Mouse (Mus musculus) intestine, embryonic 16.5 days (tissue): Measurements from ENCODE around the gene Mctp1. TPM values are rescaled to one million over a fixed set of nuclear protein-coding genes. Genes with fewer than 3 reads are reported as not detected.

Experiments used
- ATAC-seq: fragments of 200-750 bp; cut with Nextera tagmentation; 2 replicates; pipeline ENCODE4 v1.8.0; 2017; ENCODE audit warnings: moderate TSS enrichment, moderate library complexity
- H3K27ac ChIP-seq: fragments of 300-500 bp; sonication (generic); 2 replicates; pipeline ENCODE4 v1.5.1; 2014; ENCODE audit warnings: mild to moderate bottlenecking, low read length
- H3K27me3 ChIP-seq: fragments of 300-500 bp; sonication (generic); replicated peaks from 2 replicates; pipeline ENCODE4 v1.6.1; 2014; ENCODE audit warnings: low read length, control low read depth, mixed read lengths; ENCODE audit not compliant: control insufficient read depth, insufficient read depth
- H3K36me3 ChIP-seq: fragments of 300-500 bp; sonication (generic); 2 replicates; pipeline ENCODE4 v1.6.1; 2014; ENCODE audit warnings: low read length, control low read depth; ENCODE audit not compliant: control insufficient read depth, insufficient read depth
- H3K4me1 ChIP-seq: fragments of 300-500 bp; sonication (generic); 2 replicates; pipeline ENCODE4 v1.6.1; 2014; ENCODE audit warnings: low read length, control low read depth, mixed read lengths; ENCODE audit not compliant: control insufficient read depth, insufficient read depth
- H3K4me2 ChIP-seq: fragments of 300-500 bp; sonication (generic); 2 replicates; pipeline ENCODE4 v1.6.1; 2014; ENCODE audit warnings: low read depth, low read length, control low read depth
- H3K4me3 ChIP-seq: fragments of 300-500 bp; sonication (generic); 2 replicates; pipeline ENCODE4 v1.5.1; 2014; ENCODE audit warnings: mild to moderate bottlenecking, low read length
- H3K9ac ChIP-seq: fragments of 300-500 bp; sonication (generic); 2 replicates; pipeline ENCODE4 v1.6.1; 2014; ENCODE audit warnings: low read depth, low read length
- H3K9me3 ChIP-seq: fragments of 300-500 bp; sonication (generic); 2 replicates; pipeline ENCODE4 v1.6.1; 2016; ENCODE audit warnings: low read length, control low read depth; ENCODE audit not compliant: control insufficient read depth
- WGBS: fragments of 180-500 bp; shearing (Covaris S2); extraction: QIAGEN DNeasy Blood & Tissue Kit; methylation state at CpG from one replicate; pipeline ENCODE4 v1.1.7; 2014; 5-methylcytosine and 5-hydroxymethylcytosine counted together
- polyA plus RNA-seq: library from polyadenylated mRNA; unstranded; fragments of >200 nt; fragmentation: Nextera tagmentation; extraction: Ambion mirVana; gene quantifications from 2 replicates; pipeline ENCODE4 v1.2.1, GENCODE M21; 2015

Gene Mctp1
- polyA plus RNA-seq, 1 experiment from 2014 or later, result 0.33 TPM

DNA sequence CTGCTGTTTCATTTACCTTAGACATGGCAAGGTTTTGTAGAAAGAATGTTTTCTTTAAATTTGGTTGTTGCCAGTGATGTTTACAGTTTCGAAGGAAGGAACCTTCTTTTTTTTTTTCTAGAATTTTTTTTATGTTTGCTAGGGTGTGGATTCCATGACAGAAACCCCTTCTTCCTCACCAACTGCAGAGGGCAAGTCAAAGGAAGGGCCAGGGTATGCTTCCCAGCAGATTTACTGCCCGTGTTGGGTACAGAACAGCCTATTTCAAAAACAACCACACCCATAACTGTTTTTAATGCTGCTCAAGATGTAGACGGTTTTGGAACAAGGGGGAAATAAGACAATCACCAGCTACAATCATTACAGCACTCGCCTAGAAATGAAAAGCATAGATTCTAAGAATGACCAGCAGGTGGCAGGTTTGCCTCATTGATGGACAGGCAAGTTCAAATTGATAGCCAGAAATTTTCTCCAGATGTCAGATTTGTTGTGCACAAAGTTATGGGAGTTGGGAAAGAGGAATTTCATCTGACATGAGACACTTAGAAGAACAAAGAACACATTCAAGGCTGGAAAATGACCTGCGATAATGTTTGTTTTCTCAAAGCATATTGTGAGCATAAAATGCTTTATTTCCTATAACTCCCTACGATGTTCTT is 375.6 kb downstream of the Mctp1 start:
- H3K4me2 ChIP-seq, result no peak overlapping the region
- H3K27ac ChIP-seq, result no peak overlapping the region
- H3K27me3 ChIP-seq, result no peaks in the 10 kb centered on the region
- no peak overlapping the region for H3K9ac ChIP-seq
- H3K4me3 ChIP-seq, result no peak overlapping the region
- H3K9me3 ChIP-seq, result no peaks in the 10 kb centered on the region
- no peak for ATAC-seq
- no peaks in the 10 kb centered on the region for H3K4me1 ChIP-seq
- 31% methylated on average over 6 of the region's 6 CpGs for WGBS
- H3K36me3 ChIP-seq, result no peaks in the 10 kb centered on the region

GRCm38 (mm10) chr13:76799662-76800061 is 415.3 kb downstream of the Mctp1 start:
- H3K36me3 ChIP-seq, result no peaks in the 10 kb centered on the region
- H3K9ac ChIP-seq, result no peak overlapping the region
- 74% methylated on average over 1 of the region's 1 CpGs for WGBS
- no peak overlapping the region for H3K4me3 ChIP-seq
- H3K4me2 ChIP-seq, result no peak overlapping the region
- no peak for ATAC-seq
- no peaks in the 10 kb centered on the region for H3K9me3 ChIP-seq
- H3K27me3 ChIP-seq, result no peaks in the 10 kb centered on the region
- H3K27ac ChIP-seq, result no peak overlapping the region
- no peaks in the 10 kb centered on the region for H3K4me1 ChIP-seq

DNA sequence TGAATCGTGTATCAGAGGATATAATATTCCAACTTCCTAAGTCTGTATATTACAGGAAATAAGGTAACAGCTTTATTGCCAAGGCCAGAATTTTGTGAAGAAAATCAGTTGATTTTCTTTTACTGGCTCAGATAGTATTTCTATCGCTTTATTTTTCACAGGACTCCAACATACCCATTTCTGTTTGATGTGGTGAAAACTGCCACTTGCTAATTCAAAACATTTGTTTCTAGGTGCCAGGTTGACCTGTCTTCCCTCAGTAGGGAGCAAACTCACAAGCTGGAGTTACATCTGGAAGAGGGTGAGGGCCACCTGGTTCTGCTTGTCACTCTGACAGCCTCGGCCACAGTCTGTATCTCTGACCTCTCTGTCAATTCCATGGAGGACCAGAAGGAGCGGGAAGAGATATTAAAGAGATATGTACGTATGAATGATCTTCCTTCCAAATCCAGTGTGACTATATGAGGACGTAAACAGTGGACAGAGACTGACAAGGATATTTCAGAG is 416.8 kb downstream of the Mctp1 start:
- no peaks in the 10 kb centered on the region for H3K36me3 ChIP-seq
- no peak overlapping the region for H3K4me2 ChIP-seq
- H3K4me1 ChIP-seq, result no peaks in the 10 kb centered on the region
- H3K9ac ChIP-seq, result no peak overlapping the region
- H3K4me3 ChIP-seq, result no peak overlapping the region
- H3K27me3 ChIP-seq, result no peaks in the 10 kb centered on the region
- no peak overlapping the region for H3K27ac ChIP-seq
- ATAC-seq, result no peak
- 73% methylated on average over 6 of the region's 6 CpGs for WGBS
- no peaks in the 10 kb centered on the region for H3K9me3 ChIP-seq

DNA sequence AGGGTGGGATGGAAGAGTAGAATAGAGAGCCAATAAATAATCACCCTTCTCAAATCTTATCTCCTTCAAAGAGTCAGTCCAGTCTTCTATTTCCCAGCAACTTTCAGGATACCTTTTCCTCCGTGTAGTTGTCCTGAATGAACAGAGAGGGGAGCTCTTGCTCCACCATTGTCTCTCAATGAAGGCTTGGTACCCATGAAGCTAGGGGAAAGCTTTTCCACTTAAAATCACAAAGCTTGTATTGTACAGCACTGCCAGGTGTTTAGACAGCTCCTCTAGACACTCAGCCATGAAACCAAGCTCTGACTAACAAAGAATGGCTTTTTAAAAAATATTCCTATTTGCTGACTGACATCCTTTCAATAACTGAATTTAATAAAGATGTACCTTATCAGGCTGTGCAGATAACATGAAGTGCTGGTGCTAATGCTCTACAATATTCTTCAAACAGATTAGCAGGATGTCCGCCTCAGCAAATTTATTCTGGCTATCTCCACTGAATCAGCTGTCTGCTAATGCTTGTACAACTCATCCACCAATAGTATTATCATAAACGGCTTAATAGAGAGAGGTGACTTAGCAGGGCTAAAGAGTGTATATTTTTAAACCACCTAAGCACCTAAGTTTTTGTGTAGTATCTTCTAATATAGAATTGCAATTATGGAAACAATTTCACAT is 417.9 kb downstream of the Mctp1 start:
- WGBS, result 34% methylated on average over 3 of the region's 3 CpGs

GRCm38 (mm10) chr13:76802926-76803325 is 418.6 kb downstream of the Mctp1 start:
- H3K9me3 ChIP-seq, result no peaks in the 10 kb centered on the region
- no peak overlapping the region for H3K27ac ChIP-seq
- H3K4me1 ChIP-seq, result no peaks in the 10 kb centered on the region
- no peak overlapping the region for H3K4me2 ChIP-seq
- no peaks in the 10 kb centered on the region for H3K27me3 ChIP-seq
- H3K36me3 ChIP-seq, result no peaks in the 10 kb centered on the region
- H3K9ac ChIP-seq, result no peak overlapping the region
- ATAC-seq, result no peak
- H3K4me3 ChIP-seq, result no peak overlapping the region
- 85% methylated on average over 9 of the region's 9 CpGs for WGBS

More for the DNA sequence above, 417.9 kb downstream of the Mctp1 start:
- Histone ChIP-seq H3K4me3 (no peak overlapping the region), H3K4me1 (no peaks in the 10 kb centered on the region), H3K36me3 (no peaks in the 10 kb centered on the region), H3K27me3 (no peaks in the 10 kb centered on the region), H3K4me2 (no peak overlapping the region), H3K9ac (no peak overlapping the region), H3K9me3 (no peaks in the 10 kb centered on the region), H3K27ac (no peak overlapping the region)
- no peak for ATAC-seq

DNA sequence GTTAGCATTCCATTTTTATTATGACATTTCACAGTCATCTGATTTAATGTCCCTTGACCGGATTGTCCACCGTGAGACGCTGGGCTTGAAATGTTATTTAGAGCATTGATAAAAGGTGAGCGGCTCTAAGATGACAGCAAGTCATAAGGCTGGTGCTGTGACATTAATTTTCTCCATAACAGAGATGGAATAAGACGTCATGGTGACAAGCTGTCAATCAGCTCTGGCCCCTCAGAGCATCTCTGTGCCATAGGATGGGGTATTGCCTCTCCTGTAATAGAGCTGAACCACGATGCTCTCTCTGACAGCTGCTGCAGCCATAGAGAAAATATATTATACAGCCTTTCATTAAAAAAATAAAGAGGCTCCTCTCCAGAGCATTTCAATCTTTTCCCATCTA is 419.5 kb downstream of the Mctp1 start:
- H3K27ac ChIP-seq, result no peak overlapping the region
- 52% methylated on average over 6 of the region's 6 CpGs for WGBS
- no peaks in the 10 kb centered on the region for H3K36me3 ChIP-seq
- no peaks in the 10 kb centered on the region for H3K4me1 ChIP-seq
- no peaks in the 10 kb centered on the region for H3K9me3 ChIP-seq
- ATAC-seq, result no peak
- no peaks in the 10 kb centered on the region for H3K27me3 ChIP-seq
- H3K9ac ChIP-seq, result no peak overlapping the region
- no peak overlapping the region for H3K4me2 ChIP-seq
- H3K4me3 ChIP-seq, result no peak overlapping the region

DNA sequence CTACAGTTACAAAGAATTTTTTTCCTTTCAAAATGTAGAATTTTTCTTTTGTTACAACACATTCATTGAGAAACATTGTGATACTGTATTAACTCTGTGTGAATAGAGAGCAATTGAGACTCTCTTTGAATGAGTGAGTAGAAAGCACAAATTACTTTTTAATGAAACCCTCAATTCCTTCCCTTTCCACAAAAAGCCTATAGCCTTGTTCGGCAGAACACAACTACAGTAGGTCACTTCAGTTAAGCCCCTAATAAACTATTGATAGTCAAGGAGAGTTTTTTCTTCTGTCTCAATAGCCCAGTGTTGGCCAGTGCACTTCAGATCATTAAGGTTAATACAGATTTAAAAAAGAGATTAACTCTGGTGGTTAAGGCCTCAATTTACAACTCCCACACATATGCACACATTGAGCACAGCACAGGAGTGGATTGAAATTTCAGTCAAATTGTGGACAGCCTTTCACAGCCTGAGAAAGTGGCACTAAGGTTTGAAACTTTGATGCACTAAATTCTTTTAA is 424.6 kb downstream of the Mctp1 start:
- H3K27me3 ChIP-seq, result no peaks in the 10 kb centered on the region
- no peak overlapping the region for H3K4me3 ChIP-seq
- 59% methylated on average over 1 of the region's 1 CpGs for whole genome bisulfite sequencing
- H3K9ac ChIP-seq, result no peak overlapping the region
- no peak overlapping the region for H3K4me2 ChIP-seq
- H3K4me1 ChIP-seq, result no peaks in the 10 kb centered on the region
- H3K36me3 ChIP-seq, result no peaks in the 10 kb centered on the region
- no peak overlapping the region for H3K27ac ChIP-seq
- no peaks in the 10 kb centered on the region for H3K9me3 ChIP-seq
- no peak for ATAC-seq

DNA sequence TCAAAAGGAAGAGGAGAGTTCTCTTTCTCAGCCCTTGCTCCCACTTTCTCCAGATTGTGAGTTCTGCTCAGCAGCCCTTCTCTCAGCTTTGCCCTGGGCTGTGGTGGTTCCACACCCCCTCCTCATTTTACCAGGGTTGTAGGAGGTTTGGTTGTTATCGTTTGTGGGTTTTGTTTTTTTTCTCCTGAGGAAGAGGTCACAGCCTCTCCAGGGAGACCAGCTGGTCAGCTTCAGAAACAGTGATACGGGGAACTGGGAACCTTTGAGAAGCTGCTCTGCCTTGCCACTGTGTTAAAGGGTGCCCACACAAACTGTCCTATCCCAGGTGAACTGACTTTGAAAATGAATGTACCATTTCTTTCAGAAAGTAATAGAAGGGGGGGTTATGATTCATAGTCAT is 425.5 kb downstream of the Mctp1 start:
- no peaks in the 10 kb centered on the region for H3K4me1 ChIP-seq
- 14% methylated on average over 2 of the region's 2 CpGs for WGBS
- no peak overlapping the region for H3K4me3 ChIP-seq
- H3K27me3 ChIP-seq, result no peaks in the 10 kb centered on the region
- H3K27ac ChIP-seq, result no peak overlapping the region
- H3K4me2 ChIP-seq, result no peak overlapping the region
- no peaks in the 10 kb centered on the region for H3K9me3 ChIP-seq
- no peaks in the 10 kb centered on the region for H3K36me3 ChIP-seq
- no peak overlapping the region for H3K9ac ChIP-seq
- ATAC-seq, result no peak

- WGBS, result 28% methylated on average over 7 of the region's 7 CpGs
- no peak for ATAC-seq
- H3K9ac ChIP-seq, result no peak overlapping the region
- no peaks in the 10 kb centered on the region for H3K27me3 ChIP-seq
- H3K9me3 ChIP-seq, result no peaks in the 10 kb centered on the region
- H3K36me3 ChIP-seq, result no peaks in the 10 kb centered on the region
- H3K4me1 ChIP-seq, result no peaks in the 10 kb centered on the region
- H3K4me2 ChIP-seq, result no peak overlapping the region
- H3K27ac ChIP-seq, result no peak overlapping the region
- H3K4me3 ChIP-seq, result no peak overlapping the region
Measured at GRCm38 (mm10) chr13:76810496-76810939, 426.2 kb downstream of the Mctp1 start.
